Mouse (Mus musculus) WW6 (cell line): ENCODE results near the gene Pde4dip.

Experiments used
- DNase-seq: peaks from one replicate; pipeline ENCODE4 v3.0.0-alpha.2; 2013; ENCODE audit warnings: low read depth, low spot score

The Pde4dip gene

GRCm38 (mm10) chr3:97844821-97845201, 43.7 kb downstream of the Pde4dip start:
- no peak for DNase-seq

DNA sequence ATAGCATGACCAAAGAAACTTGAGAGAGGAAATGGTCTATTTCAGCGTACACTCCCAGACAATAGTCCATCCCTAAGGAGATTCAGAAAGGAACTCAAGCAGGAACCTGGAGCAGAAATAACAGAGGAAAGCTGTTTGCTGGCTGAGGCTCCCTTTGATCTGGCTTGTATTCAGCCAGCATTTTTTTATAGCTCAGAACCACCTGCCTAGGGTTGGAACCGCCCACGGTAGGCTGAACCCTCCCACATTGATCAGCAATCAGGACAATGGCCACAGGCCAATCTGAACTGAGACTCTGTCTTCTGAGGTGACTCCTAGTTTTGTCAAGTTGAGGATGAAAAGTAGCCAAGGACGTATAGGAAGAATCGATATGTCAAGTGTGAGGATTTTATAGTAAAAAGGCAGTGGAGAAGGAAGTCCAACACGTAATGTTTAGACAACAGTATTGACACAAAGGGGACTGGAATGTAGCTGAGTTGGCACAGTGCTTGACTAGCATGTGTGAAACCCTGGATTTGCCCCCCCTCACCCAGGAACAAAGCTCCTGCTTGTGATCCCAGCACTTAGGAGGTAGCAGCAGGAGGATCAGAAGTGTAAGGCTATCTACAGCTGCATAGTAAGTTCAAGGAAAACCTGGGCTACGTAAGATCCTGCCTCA, 44.2 kb downstream of the Pde4dip start:
- DNase-seq: no peak

- no peak for DNase-seq
These were observed 45.9 kb downstream of the Pde4dip start for GRCm38 (mm10) chr3:97842641-97843040.

GRCm38 (mm10) chr3:97840439-97840838, 48.1 kb downstream of the Pde4dip start:
- no peak for DNase-seq

DNA sequence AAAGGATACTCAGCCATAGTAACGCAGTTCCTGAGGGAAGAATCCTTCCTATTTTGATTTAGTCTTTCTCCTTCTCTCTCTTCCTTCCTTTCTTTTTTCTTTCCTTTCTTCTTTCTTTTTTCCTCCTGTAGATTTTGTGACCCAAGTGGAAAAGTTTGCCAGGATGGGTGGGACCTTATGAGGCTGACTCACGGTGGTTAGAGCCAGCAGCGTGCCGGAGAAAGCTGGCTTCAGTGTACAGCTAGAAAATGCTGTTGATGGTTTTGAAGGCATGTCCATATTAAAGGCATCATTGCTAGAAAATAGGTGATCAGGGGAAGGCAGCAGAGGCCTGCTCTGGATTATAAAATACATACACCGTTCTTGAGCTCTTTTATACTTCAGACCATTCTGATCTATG, 52.6 kb downstream of the Pde4dip start:
- no peak for DNase-seq

DNA sequence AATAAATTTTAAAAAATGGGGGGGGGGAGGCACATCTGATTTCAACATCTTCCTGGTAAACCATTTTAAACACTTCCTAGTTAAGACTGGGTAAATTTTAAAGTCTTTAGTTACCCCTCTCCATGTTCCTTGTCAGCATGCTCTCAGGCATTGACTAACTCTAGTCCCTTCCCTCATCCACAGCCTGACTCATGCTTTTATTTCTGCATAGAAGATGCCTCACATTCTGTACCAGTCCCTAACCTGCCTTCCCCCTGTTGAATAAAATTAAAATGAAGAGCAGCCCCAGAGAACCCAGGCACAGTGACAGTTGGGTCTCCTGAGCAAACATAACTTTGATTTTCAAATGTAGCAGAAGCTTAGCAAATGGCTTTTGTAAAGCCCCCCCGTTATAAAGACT, 53.9 kb downstream of the Pde4dip start:
- DNase-seq: no peak

DNA sequence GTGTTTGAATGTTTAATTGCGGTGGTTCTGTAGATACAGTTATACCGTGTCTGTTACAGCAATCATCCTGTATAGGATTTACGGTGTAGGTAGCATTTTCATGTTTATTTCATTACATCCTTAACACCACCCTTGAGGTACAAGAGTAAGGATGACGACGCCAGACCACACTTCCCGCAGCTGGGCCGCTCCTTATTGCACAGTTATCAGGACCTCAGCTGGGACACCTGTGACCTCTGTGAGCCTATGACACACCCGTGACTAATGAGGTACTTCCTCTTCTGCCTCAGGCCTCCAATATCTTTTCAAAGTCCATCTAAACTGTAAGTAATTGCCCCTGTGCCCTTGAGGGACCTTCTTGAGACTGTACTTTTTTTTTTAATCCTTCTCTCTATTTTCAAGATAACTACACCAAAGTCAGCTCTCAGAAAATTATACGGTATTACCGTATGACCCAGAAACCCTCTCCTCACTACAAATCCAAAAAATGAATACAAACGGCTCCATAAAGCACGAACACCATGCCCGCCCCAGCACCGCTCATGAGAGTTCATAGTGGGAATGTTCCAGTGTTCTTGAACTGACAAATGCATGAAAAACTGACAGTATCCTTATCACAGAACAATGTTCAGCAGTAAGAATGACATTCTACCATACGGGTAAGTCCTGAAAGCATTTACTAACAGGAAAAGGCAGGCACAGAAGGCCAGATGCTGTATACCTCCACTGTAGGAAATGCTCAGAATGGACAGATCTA, 56.8 kb downstream of the Pde4dip start:
- no peak for DNase-seq

DNA sequence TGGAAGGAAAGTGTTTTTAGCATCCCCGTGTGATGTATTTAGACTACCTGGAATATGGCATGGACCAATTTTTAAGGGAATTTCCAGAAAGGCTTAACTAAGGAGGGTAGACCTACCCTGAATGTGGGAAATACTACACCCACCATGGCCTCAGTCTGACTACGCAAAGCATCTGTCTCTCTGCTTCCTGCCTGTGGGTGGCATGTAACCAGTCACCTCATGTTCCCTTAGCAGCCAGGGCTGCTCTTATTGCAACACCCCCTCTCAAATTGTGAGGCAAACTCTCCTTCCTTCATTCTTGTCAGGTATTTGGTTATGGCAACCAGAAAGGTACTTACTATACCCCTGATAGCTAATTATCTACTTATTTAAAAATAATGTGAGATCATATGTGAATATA, 57.9 kb downstream of the Pde4dip start:
- DNase-seq: no peak

DNA sequence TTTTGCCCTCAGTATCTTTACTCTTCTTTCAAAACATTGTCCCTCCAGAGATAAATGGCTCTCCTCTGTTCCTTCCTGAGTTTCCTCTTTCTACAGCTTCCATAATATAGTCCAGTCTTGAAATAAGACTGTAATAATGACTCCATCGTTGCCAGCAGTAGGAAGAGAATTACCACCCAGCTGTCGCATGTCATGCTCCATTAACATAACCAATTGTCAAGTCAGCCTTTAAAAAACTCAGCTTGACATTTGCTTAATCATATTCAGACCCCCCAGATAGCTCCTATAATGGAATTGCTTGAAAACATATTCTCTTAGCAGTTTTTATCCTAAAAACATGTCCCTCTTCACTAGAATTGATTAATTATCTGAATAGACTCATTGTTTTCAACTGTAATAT, 58.4 kb downstream of the Pde4dip start:
- no peak for DNase-seq

DNA sequence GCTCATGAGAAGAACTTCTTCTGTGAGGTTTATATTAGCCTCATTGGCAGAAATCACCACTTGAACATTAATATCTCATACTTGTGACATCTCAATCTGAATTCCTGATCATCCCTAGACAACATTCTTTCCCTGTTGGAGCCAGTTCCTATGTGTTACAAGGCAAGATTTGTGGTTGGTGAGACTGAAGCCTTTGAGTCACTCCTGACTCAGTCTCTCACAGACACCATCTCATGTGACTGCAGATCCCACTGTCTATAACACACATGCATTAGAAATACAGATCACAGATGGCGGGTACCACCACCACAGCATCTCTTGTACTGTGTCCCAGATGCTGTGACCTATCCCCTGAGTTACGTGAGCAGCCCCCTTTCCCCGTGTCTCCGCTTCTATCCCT, 60.2 kb downstream of the Pde4dip start:
- DNase-seq: no peak

DNA sequence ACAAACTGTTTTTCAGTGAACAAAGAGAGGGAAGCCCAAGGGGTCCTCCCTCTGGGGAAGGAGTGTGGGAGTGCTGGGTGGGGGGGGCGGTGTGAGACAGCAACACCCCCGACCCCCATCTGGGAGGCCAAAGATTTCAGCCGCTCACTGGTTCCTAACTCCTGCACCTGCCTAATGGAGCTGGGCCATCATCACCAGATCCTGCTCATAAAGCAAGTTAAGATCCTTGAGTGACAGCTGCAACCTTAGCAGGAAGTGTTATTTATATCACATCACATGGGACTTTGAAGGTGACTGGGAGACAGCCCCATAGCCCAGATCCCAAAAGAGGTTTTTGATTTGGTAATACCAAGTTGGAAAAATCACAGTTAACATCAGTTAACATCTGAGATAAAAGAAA, 63.3 kb downstream of the Pde4dip start:
- DNase-seq: no peak

- DNase-seq: no peak
These were observed 63.8 kb downstream of the Pde4dip start for GRCm38 (mm10) chr3:97824744-97825143.

- no peak for DNase-seq
These were observed 64.3 kb downstream of the Pde4dip start for GRCm38 (mm10) chr3:97824011-97824711.

DNA sequence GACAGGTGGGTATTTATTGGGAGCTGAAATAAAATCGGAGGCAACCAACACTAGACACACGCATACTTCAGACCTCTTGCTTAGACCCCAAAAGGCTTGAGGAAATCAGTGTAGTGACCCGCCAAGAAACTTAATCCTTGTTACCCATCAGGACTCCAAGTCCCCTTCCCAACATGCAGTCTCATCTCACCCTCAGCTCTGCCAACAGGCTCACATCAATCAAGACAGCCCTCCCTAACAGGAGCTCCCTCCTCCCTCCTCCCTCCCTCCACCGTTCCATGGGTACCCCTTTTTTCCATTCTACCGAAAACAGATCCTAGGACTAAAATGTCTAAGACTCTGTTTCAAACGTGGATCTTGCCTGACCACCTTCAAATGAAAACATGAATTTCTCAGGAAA, 65.1 kb downstream of the Pde4dip start:
- no peak for DNase-seq

DNA sequence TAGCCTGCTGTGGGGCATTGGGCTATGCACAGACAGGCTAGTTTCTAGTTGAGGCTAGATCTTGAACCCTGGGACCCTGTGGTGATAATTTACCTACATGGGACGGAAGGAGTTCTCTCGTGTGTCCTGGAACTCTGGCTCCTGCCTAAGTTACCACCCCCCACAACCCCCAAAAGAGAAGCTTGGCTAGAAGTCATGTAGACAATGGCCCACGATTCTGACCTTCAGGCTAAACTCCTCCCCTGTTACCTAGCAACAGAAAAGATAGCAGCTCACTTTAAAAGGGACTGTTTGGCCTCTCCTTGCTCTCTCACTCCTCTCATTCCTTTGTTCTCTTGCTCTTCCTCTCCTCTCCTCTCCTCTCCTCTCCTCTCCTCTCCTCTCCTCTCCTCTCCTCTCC, 69.5 kb downstream of the Pde4dip start:
- no peak for DNase-seq

DNA sequence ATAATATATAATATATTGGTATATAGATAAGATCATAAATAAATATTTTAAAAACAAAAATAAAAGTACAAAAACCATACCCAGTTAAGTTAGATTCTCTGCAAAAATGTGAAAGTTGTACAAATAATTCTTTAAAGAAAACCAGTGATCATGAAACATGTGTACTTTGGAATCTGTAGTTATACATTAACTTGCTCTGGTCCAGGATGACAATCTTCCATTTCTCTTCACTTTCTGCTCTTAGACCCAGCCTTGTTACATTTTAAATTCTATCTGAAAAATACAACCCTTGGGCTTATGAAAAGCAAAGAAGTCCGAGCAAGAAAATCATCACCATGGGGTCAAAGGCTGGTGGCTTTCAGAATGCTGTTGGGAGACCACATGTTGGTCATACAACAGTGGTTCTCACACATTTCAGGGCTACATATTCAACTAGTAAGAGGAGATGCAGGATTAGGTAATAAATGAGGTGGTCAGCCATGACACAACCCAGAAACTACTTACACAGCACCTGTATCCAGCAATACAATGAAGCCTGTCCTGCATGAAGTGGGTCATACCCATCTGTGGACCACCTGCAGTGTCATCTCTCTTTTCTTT, 70.0 kb downstream of the Pde4dip start:
- no peak for DNase-seq

DNA sequence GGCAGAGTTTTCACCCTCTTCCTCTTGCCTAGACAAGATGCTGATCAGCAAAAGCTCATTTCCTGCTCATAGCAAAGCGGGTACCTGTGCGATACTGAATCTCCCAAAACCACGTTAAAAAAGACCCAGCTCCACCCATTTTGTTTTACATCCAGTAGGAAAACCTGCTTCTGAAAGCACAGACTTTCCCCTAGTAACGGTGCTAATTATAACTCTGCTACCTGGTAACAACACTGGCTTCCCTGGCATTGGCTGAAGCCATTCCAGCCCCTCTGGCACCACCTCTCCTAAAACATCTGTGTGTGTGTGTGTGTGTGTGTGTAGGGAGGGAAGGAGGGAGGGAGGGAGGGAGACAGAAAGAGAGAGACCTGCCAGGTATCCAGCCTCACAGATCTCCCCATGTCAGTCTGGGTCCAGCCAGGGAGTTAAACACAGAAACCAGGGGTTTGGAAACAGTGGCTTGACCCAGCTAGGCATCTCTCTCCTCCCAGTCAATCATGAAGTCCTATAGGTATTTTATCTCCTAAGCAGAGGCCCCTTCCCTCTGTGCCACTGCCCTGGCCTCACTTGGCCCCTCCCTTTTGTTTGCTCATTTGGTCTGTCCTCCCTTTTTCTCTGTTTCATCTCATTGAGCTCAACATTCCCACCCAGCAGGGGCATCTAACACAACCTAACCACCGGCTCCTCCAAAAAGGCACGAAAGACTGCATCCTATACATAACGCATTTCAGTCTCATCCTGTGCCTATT, 76.7 kb downstream of the Pde4dip start:
- no peak for DNase-seq

DNA sequence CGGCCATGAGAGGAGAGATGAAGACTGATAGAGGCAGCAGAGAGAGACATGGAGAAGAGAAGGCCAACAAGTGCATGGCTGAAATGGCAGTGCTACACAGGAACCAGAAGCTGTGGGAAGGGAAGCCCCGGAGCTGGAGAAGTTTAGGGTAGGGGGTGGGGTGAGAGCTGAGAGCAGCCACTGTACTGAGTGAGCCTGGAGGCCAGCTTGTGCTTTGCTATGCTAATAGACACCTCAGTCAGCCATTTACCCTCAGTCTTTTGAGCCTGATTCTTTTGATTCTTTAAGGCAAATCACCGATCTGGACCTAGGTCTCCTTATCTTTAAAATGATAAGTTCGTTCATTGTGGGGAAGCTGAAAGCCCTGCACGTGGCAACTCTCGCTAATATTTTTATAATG, 77.3 kb downstream of the Pde4dip start:
- DNase-seq: no peak

GRCm38 (mm10) chr3:97810334-97810733, 78.2 kb downstream of the Pde4dip start:
- DNase-seq: no peak

DNA sequence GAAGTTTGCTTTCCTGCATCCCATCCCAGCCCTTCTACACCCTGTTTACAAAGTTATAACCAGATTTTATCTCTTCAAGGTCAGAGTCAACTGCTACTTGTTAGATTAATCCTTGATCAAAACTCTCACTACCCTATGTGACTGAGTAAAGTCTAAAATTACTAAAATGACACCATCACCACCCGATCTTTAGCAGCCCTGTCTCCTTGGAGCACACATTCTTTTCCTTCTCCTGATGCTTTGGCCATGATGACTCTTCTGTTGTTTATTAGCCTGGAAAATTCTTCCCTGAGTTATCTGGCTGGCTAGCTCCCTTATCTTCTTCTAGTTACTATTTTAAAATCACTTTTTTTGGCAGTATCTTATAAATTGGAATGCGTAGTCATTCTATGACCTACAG, 82.9 kb downstream of the Pde4dip start:
- DNase-seq: no peak

DNA sequence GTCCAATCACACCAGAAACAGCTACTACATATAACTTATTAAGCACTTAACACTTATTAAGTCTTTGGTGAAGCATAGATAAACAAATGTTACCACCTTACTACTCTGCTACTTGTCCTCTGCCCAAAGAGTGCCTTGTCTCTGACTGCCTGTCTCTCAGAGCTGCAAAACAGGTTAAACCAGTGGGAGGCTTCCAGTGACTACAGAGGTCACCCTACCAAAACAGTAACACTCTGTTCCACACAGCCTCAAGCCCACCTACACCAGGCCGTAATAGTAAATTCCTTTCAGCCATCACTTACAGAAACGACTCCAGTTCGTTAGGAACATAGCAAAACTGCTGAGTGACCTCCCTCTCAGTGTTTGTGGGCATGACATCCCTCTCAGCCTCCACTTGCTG, 84.8 kb downstream of the Pde4dip start:
- DNase-seq: no peak

- DNase-seq: no peak
These were observed 85.6 kb downstream of the Pde4dip start for GRCm38 (mm10) chr3:97802927-97803326.
